Mouse (Mus musculus): ENCODE data around the gene Trnp1. TPM values are rescaled to one million over a fixed set of nuclear protein-coding genes. Genes with fewer than 3 reads are reported as not detected.
"Not testable (repeated sequence)": the region's sequence is repeated elsewhere in the genome, so short reads cannot be mapped to it uniquely, and the experiment has no call there.

Gene Trnp1
- polyA plus RNA-seq (2012; rRNA removed), result 6.6 and 8.2 TPM in 2 replicates

DNA sequence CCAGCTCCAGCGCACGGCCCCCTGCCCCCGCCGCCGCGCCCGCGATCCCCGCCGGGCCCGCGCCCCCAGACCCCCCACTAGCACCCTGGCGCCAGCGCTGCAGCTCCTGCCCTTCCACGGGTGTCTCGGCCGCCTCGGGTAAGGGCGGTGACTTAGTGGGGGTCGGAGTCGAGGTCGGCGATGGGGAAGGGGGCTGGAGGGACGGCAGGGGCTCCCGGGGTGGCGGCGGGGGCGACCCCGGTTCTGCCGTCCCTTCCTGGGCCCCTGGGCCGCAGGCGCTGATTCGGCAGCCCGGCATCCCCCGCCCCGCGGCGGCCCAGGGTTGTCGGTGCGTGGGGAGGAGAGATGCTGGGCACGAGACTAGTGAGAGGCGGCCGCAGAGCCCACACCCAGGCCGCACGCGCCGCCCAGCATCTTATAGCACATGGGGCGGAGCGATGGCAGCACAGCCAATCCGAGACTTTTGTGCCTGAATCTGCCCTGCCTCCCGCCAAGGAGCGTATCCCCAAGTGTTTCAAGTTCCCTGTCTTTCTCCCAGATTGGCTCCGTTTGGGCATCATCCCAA, at the start of gene Trnp1:
TSS of gene Trnp1 (minus strand) at position 391 of the 565 bp plus-strand sequence.
- DNase-seq (ENCODE audit: low read depth), result peak; percentile 90
- no peak for TF ChIP-seq CTCF (IDR thresholded peaks at IDR 0.05; ENCODE audit: borderline replicate concordance, extremely low read depth, insufficient read depth, insufficient read length)
- peak; percentile 35; the same call in 1 of the 2 replicates for TF ChIP-seq POLR2A (IDR thresholded peaks at IDR 0.05; ENCODE audit: borderline replicate concordance, extremely low read depth, insufficient read depth, insufficient read length, poor library complexity, severe bottlenecking)

DNA sequence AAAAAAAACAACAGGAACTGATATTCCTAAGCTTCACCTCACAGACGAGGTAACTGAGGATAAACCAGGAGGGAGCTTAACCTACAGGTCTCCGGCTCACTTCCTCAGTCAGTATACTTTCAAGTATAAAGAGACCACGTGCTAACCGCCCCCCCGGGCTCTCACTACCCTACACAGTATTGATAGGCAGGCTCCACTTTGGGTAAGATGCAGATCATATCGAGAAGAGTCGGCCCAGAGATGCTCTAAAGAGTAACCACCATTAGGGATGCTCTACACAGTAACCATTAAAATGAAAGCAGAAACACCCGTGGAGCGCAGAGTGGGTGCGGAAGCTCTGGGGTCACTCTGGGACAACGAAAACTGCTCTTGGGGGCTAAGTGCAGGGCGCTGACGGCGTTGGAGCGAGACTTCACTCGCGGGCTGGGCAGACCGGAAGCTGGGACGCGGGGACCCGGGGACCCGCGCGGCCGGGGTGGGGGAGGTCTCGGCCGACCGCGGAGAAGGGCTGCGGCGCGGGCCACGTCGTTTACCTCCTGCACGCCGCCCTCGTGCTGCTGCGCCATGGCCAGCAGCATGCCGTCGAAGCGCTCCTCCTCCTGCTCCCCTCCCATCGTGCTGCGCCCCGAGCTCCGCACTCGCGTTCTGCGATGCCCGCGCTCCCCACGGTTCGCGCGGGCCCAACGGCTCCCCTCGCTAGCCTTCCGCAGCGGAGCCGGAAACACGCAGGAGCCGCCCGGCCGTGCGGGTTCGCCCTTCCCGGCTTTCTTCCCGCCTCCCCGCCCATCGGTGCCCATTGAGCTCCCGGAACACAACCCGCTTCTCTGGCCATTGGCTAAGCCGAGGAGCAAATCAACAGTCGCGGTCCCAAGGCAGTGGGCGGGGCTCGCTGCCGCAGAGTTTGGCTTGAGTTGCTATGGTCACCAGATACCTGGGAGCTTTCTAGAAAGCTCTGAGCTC, 47.2 kb upstream of the Trnp1 start, which contains the start of gene Nudc:
TSS of gene Nudc (minus strand) at position 725 of the 960 bp plus-strand sequence.
- TF ChIP-seq CTCF (IDR thresholded peaks at IDR 0.05; ENCODE audit: borderline replicate concordance, extremely low read depth, insufficient read depth, insufficient read length) (no peak), POLR2A (IDR thresholded peaks at IDR 0.05; ENCODE audit: borderline replicate concordance, extremely low read depth, insufficient read depth, insufficient read length, poor library complexity, severe bottlenecking) (peak; percentile 93)
- peak; percentile 98 for DNase-seq (ENCODE audit: low read depth)

DNA sequence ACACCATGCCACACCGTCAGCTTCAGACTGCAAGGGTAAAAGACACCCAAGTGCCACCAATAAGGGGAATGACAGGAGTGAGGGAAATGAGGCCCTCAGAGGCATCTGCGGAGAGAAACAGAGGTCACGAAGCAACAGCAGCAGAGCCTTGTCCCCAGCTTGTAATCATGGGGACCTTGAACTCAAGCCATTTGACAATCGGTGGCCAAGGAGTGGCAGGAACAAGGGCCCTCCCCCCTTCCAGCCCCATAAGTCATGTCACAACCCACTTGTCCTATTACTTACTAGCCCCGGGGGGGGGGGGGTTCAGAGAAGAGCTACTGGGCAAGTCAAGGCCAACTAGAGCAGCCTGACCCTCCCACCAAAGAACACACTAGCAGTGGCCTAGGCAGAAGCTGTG, 38.3 kb upstream of the Trnp1 start:
- TF ChIP-seq CTCF (IDR thresholded peaks at IDR 0.05; ENCODE audit: borderline replicate concordance, extremely low read depth, insufficient read depth, insufficient read length), result no peak
- no peak for TF ChIP-seq POLR2A (IDR thresholded peaks at IDR 0.05; ENCODE audit: borderline replicate concordance, extremely low read depth, insufficient read depth, insufficient read length, poor library complexity, severe bottlenecking)
- no peak for DNase-seq (ENCODE audit: low read depth)

DNA sequence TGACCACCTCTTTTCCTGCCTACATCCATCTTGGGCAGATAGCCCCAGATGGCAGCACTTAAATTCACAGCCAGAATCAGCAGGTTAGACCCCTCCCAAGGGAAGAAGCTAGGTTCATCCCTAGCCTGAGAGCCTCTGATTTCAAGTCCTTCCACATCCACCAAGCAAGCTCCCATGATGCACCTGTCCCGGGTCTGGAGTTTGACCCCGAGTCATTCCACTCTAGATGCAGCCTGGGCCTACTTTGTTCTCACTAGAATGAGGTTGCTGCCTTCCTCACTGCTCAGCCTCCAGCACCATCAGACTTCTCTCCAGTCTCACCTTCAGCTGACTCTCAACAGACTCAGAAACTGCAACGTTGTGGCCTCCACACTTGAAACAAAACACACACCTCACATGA, 37.7 kb upstream of the Trnp1 start:
- DNase-seq (ENCODE audit: low read depth), result no peak
- no peak for TF ChIP-seq CTCF (IDR thresholded peaks at IDR 0.05; ENCODE audit: borderline replicate concordance, extremely low read depth, insufficient read depth, insufficient read length)
- TF ChIP-seq POLR2A (IDR thresholded peaks at IDR 0.05; ENCODE audit: borderline replicate concordance, extremely low read depth, insufficient read depth, insufficient read length, poor library complexity, severe bottlenecking), result no peak

DNA sequence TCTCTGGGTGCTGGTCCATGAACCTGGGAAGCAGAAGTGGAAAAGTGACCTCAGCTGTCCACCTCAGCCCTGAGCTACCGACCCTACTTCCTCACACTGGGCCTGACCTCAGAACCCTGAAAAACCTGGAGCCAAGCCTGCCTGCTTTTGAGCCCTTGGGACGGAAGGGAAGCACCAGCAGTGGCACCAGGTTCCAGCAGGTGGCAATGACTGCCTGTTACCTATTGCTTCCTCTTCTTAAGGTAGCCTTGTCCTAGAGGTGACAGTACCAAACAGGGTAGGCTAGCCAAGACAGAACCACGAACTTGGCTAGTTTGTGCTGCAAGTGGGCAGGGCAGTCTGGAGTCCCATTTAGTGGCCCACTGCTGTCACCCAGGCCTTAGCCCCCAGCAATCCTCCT, 34.4 kb upstream of the Trnp1 start:
- no peak for TF ChIP-seq POLR2A (IDR thresholded peaks at IDR 0.05; ENCODE audit: borderline replicate concordance, extremely low read depth, insufficient read depth, insufficient read length, poor library complexity, severe bottlenecking)
- TF ChIP-seq CTCF (IDR thresholded peaks at IDR 0.05; ENCODE audit: borderline replicate concordance, extremely low read depth, insufficient read depth, insufficient read length), result no peak
- DNase-seq (ENCODE audit: low read depth), result no peak

DNA sequence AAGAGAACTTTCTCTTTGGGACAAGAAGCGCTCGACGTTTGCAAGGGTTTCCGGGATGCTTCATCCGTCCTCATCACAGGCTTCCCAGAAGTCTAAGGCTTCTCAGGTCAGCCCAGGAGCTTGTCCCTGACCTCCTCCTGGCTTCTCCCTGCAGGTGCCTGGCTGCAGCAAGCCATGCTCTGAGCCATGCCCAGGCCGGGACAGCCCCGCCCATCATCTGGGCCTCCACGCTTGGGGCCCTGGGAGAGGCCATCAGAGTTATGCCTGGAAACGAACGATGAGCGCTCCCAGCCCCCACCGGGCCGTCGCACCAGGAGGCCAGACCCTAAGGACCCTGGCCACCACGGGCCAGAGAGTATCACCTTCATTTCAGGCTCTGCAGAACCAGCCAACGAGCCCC, 29.4 kb upstream of the Trnp1 start:
- DNase-seq (ENCODE audit: low read depth), result no peak
- TF ChIP-seq POLR2A (IDR thresholded peaks at IDR 0.05; ENCODE audit: borderline replicate concordance, extremely low read depth, insufficient read depth, insufficient read length, poor library complexity, severe bottlenecking) (no peak), CTCF (IDR thresholded peaks at IDR 0.05; ENCODE audit: borderline replicate concordance, extremely low read depth, insufficient read depth, insufficient read length) (no peak)

DNA sequence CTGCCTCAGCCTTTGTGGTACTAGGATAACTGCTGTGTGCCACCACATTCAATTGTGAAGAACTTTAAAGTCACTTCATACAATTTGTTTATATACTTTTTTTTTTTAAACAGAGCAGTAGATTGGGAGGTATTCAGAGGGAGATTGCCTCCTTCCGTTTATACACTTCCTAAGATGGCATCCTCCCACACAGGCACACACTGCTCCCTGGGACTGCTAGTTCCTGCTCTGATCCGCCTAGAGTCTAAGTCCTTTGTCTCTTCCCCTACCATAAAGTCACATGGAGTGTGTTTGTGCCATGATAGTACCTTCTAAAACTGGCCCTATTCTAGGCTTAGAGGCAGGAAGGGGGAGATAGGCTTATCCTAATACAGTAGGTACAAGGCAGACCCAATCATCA, 23.2 kb upstream of the Trnp1 start:
- DNase-seq (ENCODE audit: low read depth), result no peak
- TF ChIP-seq POLR2A (IDR thresholded peaks at IDR 0.05; ENCODE audit: borderline replicate concordance, extremely low read depth, insufficient read depth, insufficient read length, poor library complexity, severe bottlenecking) (no peak), CTCF (IDR thresholded peaks at IDR 0.05; ENCODE audit: borderline replicate concordance, extremely low read depth, insufficient read depth, insufficient read length) (no peak)

DNA sequence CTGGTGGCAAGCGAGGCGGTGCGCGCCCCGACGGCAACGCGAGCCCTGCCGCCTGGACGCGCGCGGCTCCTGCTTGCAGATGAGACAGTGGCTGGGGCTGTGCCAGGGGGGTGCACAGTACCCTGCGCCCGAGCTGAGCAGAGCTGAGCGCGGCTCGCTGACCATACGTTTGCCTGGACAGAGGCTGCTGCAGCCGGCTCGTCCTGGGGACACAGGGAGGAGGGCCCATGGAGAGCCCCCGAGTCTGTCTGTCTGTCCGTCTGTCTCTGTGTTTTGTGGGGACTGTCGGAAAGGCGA, 21.0 kb upstream of the Trnp1 start:
- TF ChIP-seq CTCF (IDR thresholded peaks at IDR 0.05; ENCODE audit: borderline replicate concordance, extremely low read depth, insufficient read depth, insufficient read length) (no peak), POLR2A (IDR thresholded peaks at IDR 0.05; ENCODE audit: borderline replicate concordance, extremely low read depth, insufficient read depth, insufficient read length, poor library complexity, severe bottlenecking) (no peak)
- peak; percentile 7 for DNase-seq (ENCODE audit: low read depth)

DNA sequence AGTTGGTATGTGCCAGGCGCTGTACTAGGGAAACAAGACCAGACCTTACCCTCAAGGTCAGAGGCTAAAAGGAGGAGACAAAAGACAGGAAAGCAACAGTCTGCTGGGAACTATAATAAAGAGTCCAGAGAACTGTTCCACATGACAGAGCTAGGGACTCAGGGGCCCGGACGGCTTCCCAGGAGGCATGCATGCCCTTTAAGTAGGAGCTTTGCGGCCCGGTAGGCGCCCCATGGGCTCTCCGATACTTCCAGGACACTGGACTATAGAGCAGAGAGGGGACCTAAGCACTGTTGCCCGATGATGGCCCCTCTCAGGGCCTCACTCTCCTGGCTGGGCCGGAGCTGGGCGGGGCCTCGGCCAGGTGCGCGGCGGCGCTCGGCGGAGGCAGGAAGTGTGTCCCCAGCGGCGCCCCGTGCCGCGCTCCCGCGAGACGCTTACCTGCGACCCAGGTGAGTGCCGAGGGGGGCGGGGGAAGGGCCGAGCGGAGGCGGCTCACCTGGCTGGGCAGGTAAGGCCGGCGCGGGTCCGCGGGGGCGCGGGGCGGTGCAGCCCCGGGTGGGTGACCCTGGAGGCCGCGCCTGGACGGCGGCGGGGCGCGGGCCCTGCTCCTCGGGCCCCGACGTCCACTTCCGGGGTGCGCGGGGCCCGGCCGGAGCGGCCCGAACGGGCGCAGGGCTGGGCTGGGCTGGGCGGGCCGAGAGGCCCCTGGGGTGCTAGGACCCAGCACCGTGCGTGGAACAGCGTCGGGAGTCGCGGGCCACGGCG, 20.4 kb upstream of the Trnp1 start, which contains the start of gene Kdf1:
TSS of gene Kdf1 (plus strand) at position 363 of the 768 bp plus-strand sequence.
- TF ChIP-seq POLR2A (IDR thresholded peaks at IDR 0.05; ENCODE audit: borderline replicate concordance, extremely low read depth, insufficient read depth, insufficient read length, poor library complexity, severe bottlenecking) (no peak), CTCF (IDR thresholded peaks at IDR 0.05; ENCODE audit: borderline replicate concordance, extremely low read depth, insufficient read depth, insufficient read length) (no peak)
- no peak for DNase-seq (ENCODE audit: low read depth)

DNA sequence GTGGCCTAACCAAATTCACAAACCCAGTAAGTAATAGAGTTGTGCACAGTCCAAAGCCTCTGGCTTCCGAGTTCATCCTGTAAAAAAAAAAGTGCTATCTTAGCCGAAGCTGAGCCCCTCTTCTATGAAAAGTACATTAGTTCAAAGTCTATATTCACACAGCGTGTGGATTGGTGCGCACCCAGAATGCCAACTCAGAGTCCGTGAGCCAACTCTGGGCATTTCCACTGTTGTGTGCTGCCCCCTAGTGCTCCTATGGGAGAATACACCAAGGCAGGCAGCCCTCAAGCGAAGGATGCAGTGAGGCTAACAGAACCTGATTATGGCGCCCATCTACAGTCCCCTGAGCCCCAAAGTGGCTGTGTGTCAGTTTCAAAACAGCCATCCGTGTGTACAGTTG, 14.6 kb upstream of the Trnp1 start:
- DNase-seq (ENCODE audit: low read depth), result peak; percentile 75
- no peak for TF ChIP-seq POLR2A (IDR thresholded peaks at IDR 0.05; ENCODE audit: borderline replicate concordance, extremely low read depth, insufficient read depth, insufficient read length, poor library complexity, severe bottlenecking)
- peak; percentile 90 for TF ChIP-seq CTCF (IDR thresholded peaks at IDR 0.05; ENCODE audit: borderline replicate concordance, extremely low read depth, insufficient read depth, insufficient read length)

DNA sequence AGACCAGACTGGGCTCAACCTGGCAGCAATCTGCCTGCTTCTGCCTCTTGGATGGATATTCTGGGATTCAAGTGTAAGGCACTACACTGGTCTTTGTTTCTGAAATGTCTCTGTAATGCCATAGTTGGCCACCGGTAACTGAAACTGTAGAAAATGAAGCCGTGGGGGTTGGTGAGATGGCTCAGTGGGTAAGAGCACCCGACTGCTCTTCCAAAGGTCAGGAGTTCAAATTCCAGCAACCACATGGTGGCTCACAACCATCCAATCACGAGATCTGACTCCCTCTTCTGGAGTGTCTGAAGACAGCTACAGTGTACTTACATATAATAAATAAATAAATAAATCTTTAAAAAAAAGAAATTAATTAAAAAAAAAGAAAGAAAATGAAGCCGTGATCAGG, 14.2 kb upstream of the Trnp1 start:
- not testable (repeated sequence) for DNase-seq (ENCODE audit: low read depth)

All from brain, embryonic 14.5 days (tissue).